22 mouse cellular contexts compared by ENCODE assay signal in the genomic region with DNA sequence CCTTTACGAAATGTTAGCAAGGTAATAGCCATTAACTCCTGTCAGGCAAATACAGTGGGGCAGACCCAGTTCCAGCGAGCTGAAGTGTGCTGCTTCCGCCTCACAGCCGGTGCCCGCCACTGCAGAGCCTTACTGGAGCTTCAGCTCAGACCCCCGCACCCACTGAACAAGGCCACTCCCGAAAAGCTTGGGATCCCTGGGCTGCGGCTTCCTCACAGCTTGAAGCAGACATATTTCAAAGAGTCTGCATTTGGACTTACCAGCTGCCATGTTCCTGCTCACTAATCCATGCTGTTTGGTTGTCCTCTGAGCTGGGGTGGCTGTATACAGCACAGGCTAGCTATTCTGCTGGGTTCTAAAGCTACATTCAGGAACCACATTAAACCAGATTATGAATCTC. TPM values are rescaled to one million over a fixed set of nuclear protein-coding genes. Genes with fewer than 3 reads are reported as not detected.
DNase-seq lines count a peak whose midpoint lies in the region; ATAC-seq and TF ChIP-seq lines count a peak whose summit lies in the region.
"Had no signal": no experiment of that assay in that cellular context is flagged by ENCODE, and none has a peak within 500 bp of the region (broad histone marks: within the 10 kb centered on the region; RNA-seq: fewer than 3 reads in every experiment).

No protein-coding gene starts in this region.

- no peak for TF ChIP-seq CTCF in kidney, postnatal 0 days (IDR thresholded peaks at IDR 0.05; ENCODE audit: low read depth)
- TF ChIP-seq CTCF in intestine, postnatal 0 days (IDR thresholded peaks at IDR 0.05; ENCODE audit: low read depth) = no peak

- no peak overlapping the region for H3K4me2 ChIP-seq in kidney, postnatal 0 days (ENCODE audit: low read length)
- H3K4me2 ChIP-seq in intestine, postnatal 0 days (replicated peaks; ENCODE audit: low read depth) = no peak overlapping the region
- H3K4me2 ChIP-seq: embryonic facial prominence, embryonic 12.5 days; forebrain, embryonic 13.5 days; forebrain, embryonic 15.5 days had no signal

- 0 out of 2 replicates have a peak, but pooled peaks cover 6% of the 10 kb centered on the region for H3K4me1 ChIP-seq in kidney, postnatal 0 days (replicated peaks; ENCODE audit: insufficient read depth, low read length)
- H3K4me1 ChIP-seq in intestine, postnatal 0 days (replicated peaks; ENCODE audit: control insufficient read depth, insufficient read depth, low read length) = no peaks in the 10 kb centered on the region

- no peak overlapping the region for H3K9ac ChIP-seq in kidney, postnatal 0 days (ENCODE audit: low read depth, low read length)
- H3K9ac ChIP-seq in intestine, postnatal 0 days (ENCODE audit: low read depth, low read length) = no peak overlapping the region
- H3K9ac ChIP-seq: embryonic facial prominence, embryonic 12.5 days; forebrain, embryonic 13.5 days; forebrain, embryonic 15.5 days; forebrain, postnatal 0 days had no signal

- H3K9me3 ChIP-seq in kidney, postnatal 0 days (replicated peaks; ENCODE audit: low read length) = no peaks in the 10 kb centered on the region
- no peaks in the 10 kb centered on the region for H3K9me3 ChIP-seq in intestine, postnatal 0 days (ENCODE audit: control insufficient read depth)
- H3K9me3 ChIP-seq: embryonic facial prominence, embryonic 10.5 days; embryonic facial prominence, embryonic 12.5 days; forebrain, embryonic 13.5 days; forebrain, embryonic 15.5 days; G1E had no signal

- peak; percentile 21 for DNase-seq in cerebellum, adult 11-12 months
- no peak for DNase-seq in cerebellum, postnatal 10 days
- no peak for DNase-seq in kidney, postnatal 0 days (ENCODE audit: low spot score)
- no peak for DNase-seq in kidney, adult 11 months
- DNase-seq in ZHBTc4 (ENCODE audit: low read depth, low spot score) = peak; percentile 68
- DNase-seq: adrenal gland, adult 8-10 months; adrenal gland, postnatal 14 days; adrenal gland, postnatal 36 days; B cell, adult 2 months; cerebellum, adult 18-20 months; cerebellum, adult 8-10 months; cerebellum, adult 9-11 months; cerebellum, postnatal 25 days; forebrain, postnatal 0 days had no signal

- H3K27ac ChIP-seq in kidney, postnatal 0 days = peak overlapping the region; percentile 36; the same call in 1 of the 2 replicates
- no peak overlapping the region for H3K27ac ChIP-seq in intestine, postnatal 0 days (ENCODE audit: low read depth, low read length)
- H3K27ac ChIP-seq: embryonic facial prominence, embryonic 10.5 days; embryonic facial prominence, embryonic 12.5 days; forebrain, embryonic 13.5 days; forebrain, embryonic 15.5 days had no signal

- ATAC-seq in kidney, postnatal 0 days (replicated peaks; ENCODE audit: low FRiP score, low read depth) = no peak
- ATAC-seq in intestine, postnatal 0 days = no peak
- ATAC-seq: activated CD4-positive, CD25-positive, alpha-beta regulatory T cell, adult 4 months; forebrain, embryonic 13.5 days; forebrain, embryonic 15.5 days; forebrain, postnatal 0 days; Patski had no signal

- peaks cover 37% of the 10 kb centered on the region for H3K36me3 ChIP-seq in kidney, postnatal 0 days (ENCODE audit: insufficient read depth, low read length)
- H3K36me3 ChIP-seq in intestine, postnatal 0 days (ENCODE audit: control insufficient read depth, insufficient read depth) = peaks cover 50% of the 10 kb centered on the region

- H3K4me3 ChIP-seq in kidney, postnatal 0 days (replicated peaks; ENCODE audit: low read depth, low read length) = no peak overlapping the region
- H3K4me3 ChIP-seq in intestine, postnatal 0 days (ENCODE audit: low read depth, low read length) = no peak overlapping the region
- H3K4me3 ChIP-seq: embryonic facial prominence, embryonic 10.5 days; embryonic facial prominence, embryonic 12.5 days; forebrain, embryonic 13.5 days; forebrain, embryonic 15.5 days had no signal

- no peaks in the 10 kb centered on the region for H3K27me3 ChIP-seq in kidney, postnatal 0 days (ENCODE audit: insufficient read depth, low read length)
- H3K27me3 ChIP-seq in intestine, postnatal 0 days (replicated peaks; ENCODE audit: control insufficient read depth, insufficient read depth, low read length) = no peaks in the 10 kb centered on the region
- H3K27me3 ChIP-seq: embryonic facial prominence, embryonic 12.5 days; forebrain, embryonic 15.5 days; Patski had no signal

- WGBS in kidney, postnatal 0 days = 84% methylated on average over 8 of the region's 8 CpGs
- 92% methylated on average over 8 of the region's 8 CpGs for WGBS in intestine, postnatal 0 days

RNA-seq across cellular contexts. Expression of a gene that starts 6.9 kb away (rescaled TPM):
- polyA plus RNA-seq in kidney, postnatal 0 days (2015; fragmentation: Nextera tagmentation; extraction: Ambion mirVana) = 28.5 and 30.6 TPM in 2 replicates
- 8.9 and 9.1 TPM in 2 replicates for polyA plus RNA-seq in intestine, postnatal 0 days (2015; fragmentation: Nextera tagmentation; extraction: Ambion mirVana)
- polyA plus RNA-seq: G1E had no signal

Comparison
In these comparisons a context has a peak if more than half of its experiments do, and no peak if none do; other contexts are left out.
1. DNase-seq: peak in cerebellum, adult 11-12 months (single experiment) and ZHBTc4 (single experiment); none in cerebellum, postnatal 10 days (0 of 2), kidney, postnatal 0 days (single experiment) and kidney, adult 11 months (single experiment).